Mouse (Mus musculus): Measurements from ENCODE around the gene Taf4. TPM values are rescaled to one million over a fixed set of nuclear protein-coding genes. Genes with fewer than 3 reads are reported as not detected.

Taf4 gene
- 5.5 and 6.2 TPM in 2 replicates for polyA plus RNA-seq (2014; fragmentation: Nextera tagmentation; extraction: Ambion mirVana)

DNA sequence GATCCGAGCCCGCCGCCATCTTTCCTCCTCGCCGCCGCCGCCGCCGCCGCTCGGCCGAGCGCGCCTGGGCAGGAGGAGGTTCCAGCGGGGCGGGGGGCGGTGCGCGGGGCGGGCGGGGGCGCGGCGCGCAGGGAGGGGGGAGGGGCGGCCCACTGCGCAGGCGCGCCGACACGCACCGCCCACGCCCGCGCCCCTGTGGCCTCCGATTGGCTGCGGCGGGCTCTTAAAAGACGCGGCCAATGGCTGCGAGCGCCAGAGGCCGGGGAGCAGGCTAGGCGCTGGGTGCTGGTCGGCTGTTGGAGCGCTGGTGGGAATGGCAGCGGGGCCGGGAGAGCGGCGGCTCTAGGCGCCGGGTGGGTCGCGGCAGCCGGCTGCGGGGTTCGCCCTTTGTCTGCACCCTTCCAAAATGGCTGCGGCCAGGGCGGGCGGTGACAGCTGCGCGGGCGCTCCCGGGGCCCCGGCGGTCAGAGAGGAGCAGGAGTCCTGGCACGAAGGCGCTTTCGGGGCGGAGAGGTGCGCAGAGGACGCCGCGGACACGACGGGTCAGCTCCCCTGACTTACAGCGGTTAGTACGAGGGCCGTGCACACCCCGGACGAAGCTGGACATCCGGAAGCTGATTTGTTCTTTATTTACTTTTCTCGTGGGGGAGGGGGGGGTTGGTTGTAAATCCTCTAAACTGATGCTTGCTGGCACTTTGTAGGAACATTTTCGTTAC, at the start of gene Taf4:
Gene Taf4 (minus strand): TSS at position 19 of the 716 bp plus-strand sequence.
- H3K36me3 ChIP-seq (ENCODE audit: control insufficient read depth, insufficient read depth, low read length): no peaks in the 10 kb centered on the region
- peaks cover 24% of the 10 kb centered on the region for H3K4me1 ChIP-seq (ENCODE audit: control insufficient read depth, insufficient read depth, low read length)
- DNase-seq (ENCODE audit: low spot score): peak; percentile 93
- peak within 1 kb of the TSS; percentile 92 for H3K9ac ChIP-seq (ENCODE audit: low read length)
- under 1% methylated on average over 58 of the region's 84 CpGs for WGBS
- peak within 1 kb of the TSS; percentile 100 for H3K4me2 ChIP-seq (ENCODE audit: low read depth)
- peak within 1 kb of the TSS; percentile 96 for H3K27ac ChIP-seq (ENCODE audit: low read depth, low read length)
- peak; percentile 94 for ATAC-seq (ENCODE audit: insufficient read depth, low FRiP score, low TSS enrichment)
- peak within 1 kb of the TSS; percentile 89 for H3K4me3 ChIP-seq (ENCODE audit: low read depth, low read length)
- no peaks in the 10 kb centered on the region for H3K27me3 ChIP-seq (ENCODE audit: control insufficient read depth, insufficient read depth, low read length)
- no peaks in the 10 kb centered on the region for H3K9me3 ChIP-seq (ENCODE audit: control insufficient read depth, low read length)

- peaks cover 6% of the 10 kb centered on the region; the same call in 1 of the 2 replicates for H3K27me3 ChIP-seq (ENCODE audit: control insufficient read depth, insufficient read depth, low read length)
- ATAC-seq (ENCODE audit: insufficient read depth, low FRiP score, low TSS enrichment) (no peak; the same call in 1 of the 2 replicates), DNase-seq (ENCODE audit: low spot score) (no peak)
- H3K9me3 ChIP-seq (ENCODE audit: control insufficient read depth, low read length): no peaks in the 10 kb centered on the region
- H3K4me1 ChIP-seq (ENCODE audit: control insufficient read depth, insufficient read depth, low read length): peaks cover 20% of the 10 kb centered on the region
- peak overlapping the region; percentile 100 for H3K4me3 ChIP-seq (ENCODE audit: low read depth, low read length)
- H3K9ac ChIP-seq (ENCODE audit: low read length): peak overlapping the region; percentile 97
- peak overlapping the region; percentile 84; the same call in 1 of the 2 replicates for H3K27ac ChIP-seq (ENCODE audit: low read depth, low read length)
- peak overlapping the region; percentile 66 for H3K4me2 ChIP-seq (ENCODE audit: low read depth)
- peaks cover 14% of the 10 kb centered on the region for H3K36me3 ChIP-seq (ENCODE audit: control insufficient read depth, insufficient read depth, low read length)
- WGBS: 12% methylated on average over 6 of the region's 6 CpGs
Observed at GRCm38 (mm10) chr2:180025861-180026200, 49.4 kb upstream of the Taf4 start.

DNA sequence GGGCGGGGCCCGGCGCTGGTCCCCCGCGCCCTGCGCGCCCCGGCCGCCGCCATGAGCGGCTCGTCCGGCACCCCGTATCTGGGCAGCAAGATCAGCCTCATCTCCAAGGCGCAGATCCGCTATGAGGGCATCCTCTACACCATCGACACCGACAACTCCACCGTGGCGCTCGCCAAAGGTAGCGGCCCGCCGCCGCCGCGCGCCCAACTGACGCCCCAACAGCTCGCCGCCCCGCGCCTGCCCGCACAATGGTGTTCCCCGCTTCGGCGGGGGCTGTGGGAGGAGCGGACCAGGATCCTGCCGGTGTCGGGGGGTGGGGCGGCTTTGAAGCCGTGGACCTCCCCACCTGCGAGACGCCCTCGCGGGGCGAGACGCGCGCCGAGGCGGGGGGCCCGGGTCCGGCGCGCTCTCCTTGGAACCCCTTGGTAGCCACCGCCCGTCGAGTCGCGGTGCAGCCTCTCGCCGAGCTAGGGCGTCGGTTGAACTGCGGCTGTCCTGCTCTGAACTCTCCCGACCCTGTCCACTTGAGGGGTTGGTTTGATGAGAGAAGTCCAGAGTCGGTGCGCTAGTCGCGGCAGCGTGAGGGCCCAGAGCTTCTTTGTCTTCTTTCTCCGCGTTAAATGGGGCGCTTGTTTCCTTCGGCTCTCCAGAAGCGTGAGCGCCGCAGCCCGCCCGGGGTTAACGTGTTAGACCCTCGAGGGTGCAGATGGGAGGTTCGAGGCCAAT, 48.9 kb upstream of the Taf4 start:
- peak overlapping the region; percentile 84 for H3K27ac ChIP-seq (ENCODE audit: low read depth, low read length)
- WGBS: 0% methylated on average over 54 of the region's 84 CpGs
- H3K27me3 ChIP-seq (ENCODE audit: control insufficient read depth, insufficient read depth, low read length): peaks cover 6% of the 10 kb centered on the region
- DNase-seq (ENCODE audit: low spot score): peak; percentile 46
- peak overlapping the region; percentile 97 for H3K9ac ChIP-seq (ENCODE audit: low read length)
- H3K9me3 ChIP-seq (ENCODE audit: control insufficient read depth, low read length): no peaks in the 10 kb centered on the region
- peaks cover 20% of the 10 kb centered on the region for H3K4me1 ChIP-seq (ENCODE audit: control insufficient read depth, insufficient read depth, low read length)
- peak overlapping the region; percentile 66 for H3K4me2 ChIP-seq (ENCODE audit: low read depth)
- peaks cover 12% of the 10 kb centered on the region for H3K36me3 ChIP-seq (ENCODE audit: control insufficient read depth, insufficient read depth, low read length)
- peak overlapping the region; percentile 100 for H3K4me3 ChIP-seq (ENCODE audit: low read depth, low read length)
- ATAC-seq (ENCODE audit: insufficient read depth, low FRiP score, low TSS enrichment): peak; percentile 48

DNA sequence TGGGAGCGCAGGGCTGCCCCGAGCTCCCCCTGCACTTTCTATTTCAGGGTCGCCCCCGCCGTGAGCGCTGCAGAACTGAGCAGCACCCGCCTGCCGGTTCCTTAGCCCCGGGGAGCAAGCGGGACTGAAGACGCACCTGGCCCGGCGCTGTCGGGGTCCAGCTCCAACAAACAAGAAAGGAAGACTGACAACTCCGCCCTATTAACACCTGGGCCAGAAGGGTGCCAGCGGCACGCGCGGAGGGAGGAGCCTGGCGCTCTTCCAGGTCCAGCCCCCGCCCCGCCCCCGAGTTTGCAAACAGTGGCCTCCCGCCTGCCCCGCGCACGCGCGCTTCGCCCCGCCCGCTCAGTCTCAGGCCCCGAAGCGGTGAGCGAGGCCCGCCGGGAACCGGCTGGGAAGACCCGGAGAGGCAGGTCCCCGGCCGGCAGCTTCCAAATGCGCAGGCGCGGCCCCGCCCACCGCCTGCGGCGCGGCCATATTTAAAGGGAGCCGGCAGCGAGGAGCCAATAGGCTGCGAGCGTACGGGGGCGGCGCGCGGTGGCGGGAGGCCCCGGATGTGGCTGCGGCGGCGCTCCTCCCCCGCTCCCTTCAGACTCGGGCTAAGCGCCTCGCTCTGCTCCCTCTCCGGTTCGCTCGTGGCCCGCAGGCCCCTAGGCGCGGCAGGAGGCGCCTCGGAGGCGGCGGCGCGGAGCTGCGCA, 48.1 kb upstream of the Taf4 start, which contains the start of gene Lsm14b:
Gene Lsm14b (plus strand): TSS at position 587 of the 698 bp plus-strand sequence.
- Histone ChIP-seq H3K27ac (ENCODE audit: low read depth, low read length) (peak within 1 kb of the TSS; percentile 84), H3K36me3 (ENCODE audit: control insufficient read depth, insufficient read depth, low read length) (peaks cover 9% of the 10 kb centered on the region), H3K27me3 (ENCODE audit: control insufficient read depth, insufficient read depth, low read length) (peaks cover 6% of the 10 kb centered on the region), H3K4me2 (ENCODE audit: low read depth) (peak within 1 kb of the TSS; percentile 66), H3K9ac (ENCODE audit: low read length) (peak within 1 kb of the TSS; percentile 97), H3K4me3 (ENCODE audit: low read depth, low read length) (peak within 1 kb of the TSS; percentile 100), H3K9me3 (ENCODE audit: control insufficient read depth, low read length) (no peaks in the 10 kb centered on the region), H3K4me1 (ENCODE audit: control insufficient read depth, insufficient read depth, low read length) (peaks cover 20% of the 10 kb centered on the region)
- ATAC-seq (ENCODE audit: insufficient read depth, low FRiP score, low TSS enrichment) (peak; percentile 94), DNase-seq (ENCODE audit: low spot score) (peak; percentile 100)
- WGBS: under 1% methylated on average over 56 of the region's 80 CpGs

- Histone ChIP-seq H3K9me3 (ENCODE audit: control insufficient read depth, low read length) (no peaks in the 10 kb centered on the region), H3K9ac (ENCODE audit: low read length) (no peak overlapping the region), H3K4me2 (ENCODE audit: low read depth) (no peak overlapping the region), H3K27ac (ENCODE audit: low read depth, low read length) (no peak overlapping the region), H3K27me3 (ENCODE audit: control insufficient read depth, insufficient read depth, low read length) (peaks cover 6% of the 10 kb centered on the region), H3K4me1 (ENCODE audit: control insufficient read depth, insufficient read depth, low read length) (peaks cover 16% of the 10 kb centered on the region), H3K36me3 (ENCODE audit: control insufficient read depth, insufficient read depth, low read length) (no peaks in the 10 kb centered on the region), H3K4me3 (ENCODE audit: low read depth, low read length) (no peak overlapping the region)
- no peak for ATAC-seq (ENCODE audit: insufficient read depth, low FRiP score, low TSS enrichment)
- 59% methylated on average over 6 of the region's 6 CpGs for WGBS
- no peak for DNase-seq (ENCODE audit: low spot score)
Observed at GRCm38 (mm10) chr2:180022751-180023150, 46.3 kb upstream of the Taf4 start.

DNA sequence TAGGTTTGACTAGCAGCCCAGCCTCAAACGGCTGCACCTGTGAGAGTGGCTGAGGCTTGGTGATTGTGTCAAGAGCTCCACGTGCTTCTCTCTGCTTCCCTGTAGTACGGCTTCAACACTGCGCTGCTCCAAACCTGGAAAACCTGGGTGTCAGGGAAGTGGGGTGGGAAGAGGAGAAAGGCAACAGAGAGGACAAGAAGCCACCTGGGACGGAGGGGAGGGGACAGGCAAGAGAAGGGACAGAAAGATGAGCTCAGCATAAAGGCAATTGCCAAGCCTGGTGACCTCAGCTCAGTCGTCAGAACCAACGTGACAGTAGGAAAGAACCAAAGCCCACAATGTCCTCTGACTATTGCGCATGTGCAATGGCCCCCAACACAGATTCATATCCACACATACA, 44.5 kb upstream of the Taf4 start:
- no peak overlapping the region for H3K27ac ChIP-seq (ENCODE audit: low read depth, low read length)
- no peaks in the 10 kb centered on the region for H3K4me1 ChIP-seq (ENCODE audit: control insufficient read depth, insufficient read depth, low read length)
- no peaks in the 10 kb centered on the region for H3K36me3 ChIP-seq (ENCODE audit: control insufficient read depth, insufficient read depth, low read length)
- DNase-seq (ENCODE audit: low spot score) (no peak), ATAC-seq (ENCODE audit: insufficient read depth, low FRiP score, low TSS enrichment) (no peak)
- peaks cover 6% of the 10 kb centered on the region for H3K27me3 ChIP-seq (ENCODE audit: control insufficient read depth, insufficient read depth, low read length)
- no peak overlapping the region for H3K4me2 ChIP-seq (ENCODE audit: low read depth)
- no peak overlapping the region for H3K4me3 ChIP-seq (ENCODE audit: low read depth, low read length)
- no peak overlapping the region for H3K9ac ChIP-seq (ENCODE audit: low read length)
- H3K9me3 ChIP-seq (ENCODE audit: control insufficient read depth, low read length): no peaks in the 10 kb centered on the region
- WGBS: 86% methylated on average over 8 of the region's 8 CpGs

- no peaks in the 10 kb centered on the region for H3K4me1 ChIP-seq (ENCODE audit: control insufficient read depth, insufficient read depth, low read length)
- H3K36me3 ChIP-seq (ENCODE audit: control insufficient read depth, insufficient read depth, low read length): no peaks in the 10 kb centered on the region
- ATAC-seq (ENCODE audit: insufficient read depth, low FRiP score, low TSS enrichment) (no peak), DNase-seq (ENCODE audit: low spot score) (no peak)
- H3K4me2 ChIP-seq (ENCODE audit: low read depth): no peak overlapping the region
- H3K27me3 ChIP-seq (ENCODE audit: control insufficient read depth, insufficient read depth, low read length): peaks cover 6% of the 10 kb centered on the region
- H3K27ac ChIP-seq (ENCODE audit: low read depth, low read length): no peak overlapping the region
- H3K9ac ChIP-seq (ENCODE audit: low read length): no peak overlapping the region
- WGBS: 82% methylated on average over 7 of the region's 7 CpGs
- no peaks in the 10 kb centered on the region for H3K9me3 ChIP-seq (ENCODE audit: control insufficient read depth, low read length)
- no peak overlapping the region for H3K4me3 ChIP-seq (ENCODE audit: low read depth, low read length)
Observed at GRCm38 (mm10) chr2:180020091-180020661, 43.7 kb upstream of the Taf4 start.

DNA sequence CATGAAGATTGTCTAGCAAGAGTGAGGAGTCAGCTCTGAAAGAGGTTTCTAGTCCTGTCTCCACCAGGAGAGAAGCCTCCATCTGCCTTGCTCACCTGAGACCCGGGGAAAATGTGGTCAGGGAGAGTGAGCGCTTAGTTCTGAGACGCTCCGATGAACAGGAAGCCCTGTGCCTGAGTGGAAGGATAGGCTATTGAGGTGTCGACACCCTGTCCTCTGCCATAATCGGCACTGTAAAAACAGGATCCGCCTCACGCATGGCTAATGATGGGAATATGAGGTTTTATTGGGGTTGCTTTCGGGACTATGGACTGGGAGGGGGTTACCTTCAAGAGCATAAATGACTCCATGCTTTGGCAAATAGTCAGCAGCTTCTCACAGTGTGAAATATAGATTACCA, 42.1 kb upstream of the Taf4 start:
- WGBS: 73% methylated on average over 9 of the region's 9 CpGs
- no peak for ATAC-seq (ENCODE audit: insufficient read depth, low FRiP score, low TSS enrichment)
- DNase-seq (ENCODE audit: low spot score): no peak
- H3K4me1 ChIP-seq (ENCODE audit: control insufficient read depth, insufficient read depth, low read length): no peaks in the 10 kb centered on the region
- no peak overlapping the region for H3K27ac ChIP-seq (ENCODE audit: low read depth, low read length)
- H3K4me2 ChIP-seq (ENCODE audit: low read depth): no peak overlapping the region
- H3K4me3 ChIP-seq (ENCODE audit: low read depth, low read length): no peak overlapping the region
- peaks cover 4% of the 10 kb centered on the region for H3K27me3 ChIP-seq (ENCODE audit: control insufficient read depth, insufficient read depth, low read length)
- no peaks in the 10 kb centered on the region for H3K9me3 ChIP-seq (ENCODE audit: control insufficient read depth, low read length)
- no peaks in the 10 kb centered on the region for H3K36me3 ChIP-seq (ENCODE audit: control insufficient read depth, insufficient read depth, low read length)
- no peak overlapping the region for H3K9ac ChIP-seq (ENCODE audit: low read length)
